In the genomic region with DNA sequence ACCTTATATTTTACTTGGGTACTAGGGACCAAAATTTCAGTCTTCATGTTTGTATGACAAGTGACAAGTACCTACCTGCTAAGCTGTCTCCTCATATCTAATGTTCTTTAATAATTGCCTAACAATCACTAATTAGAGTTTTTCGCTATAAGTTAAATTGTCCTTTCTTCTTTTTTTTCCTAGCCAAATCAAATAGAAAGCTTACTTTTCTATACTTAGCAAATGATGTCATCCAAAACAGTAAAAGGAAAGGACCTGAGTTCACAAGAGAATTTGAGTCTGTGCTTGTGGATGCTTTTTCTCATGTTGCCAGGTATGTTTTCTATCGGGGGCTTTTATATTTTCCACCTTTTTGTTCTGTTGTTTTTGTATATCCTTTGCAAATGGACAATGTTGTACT, we compare ENCODE assay signal across 32 mouse cellular contexts.
"Had no signal": no experiment of that assay in that cellular context is flagged by ENCODE, and none has a peak within 500 bp of the region (broad histone marks: within the 10 kb centered on the region; RNA-seq: fewer than 3 reads in every experiment).

No protein-coding gene starts in this region.

- H3K27me3 ChIP-seq: limb, embryonic 12.5 days; limb, embryonic 13.5 days; limb, embryonic 15.5 days; liver, embryonic 12.5 days; liver, embryonic 13.5 days; liver, embryonic 15.5 days; lung, embryonic 15.5 days; megakaryocyte, embryonic 14.5 days; midbrain, embryonic 12.5 days; midbrain, embryonic 13.5 days; midbrain, embryonic 15.5 days; neural tube, embryonic 12.5 days had no signal

- H3K4me2 ChIP-seq: limb, embryonic 12.5 days; limb, embryonic 13.5 days; limb, embryonic 15.5 days; liver, embryonic 11.5 days; liver, embryonic 15.5 days; lung, embryonic 14.5 days; lung, embryonic 15.5 days; midbrain, embryonic 11.5 days; midbrain, embryonic 12.5 days; midbrain, embryonic 13.5 days; midbrain, embryonic 15.5 days; neural tube, embryonic 12.5 days had no signal

- H3K9ac ChIP-seq: limb, embryonic 12.5 days; limb, embryonic 13.5 days; limb, embryonic 15.5 days; liver, embryonic 12.5 days; liver, embryonic 14.5 days; liver, embryonic 15.5 days; liver, postnatal 0 days; lung, embryonic 14.5 days; lung, embryonic 15.5 days; midbrain, embryonic 12.5 days; midbrain, embryonic 13.5 days; midbrain, embryonic 15.5 days; neural tube, embryonic 12.5 days had no signal

- H3K9me3 ChIP-seq: limb, embryonic 10.5 days; limb, embryonic 12.5 days; limb, embryonic 13.5 days; limb, embryonic 15.5 days; liver, embryonic 12.5 days; liver, embryonic 13.5 days; liver, embryonic 15.5 days; lung, embryonic 15.5 days; megakaryocyte, embryonic 14.5 days; midbrain, embryonic 10.5 days; midbrain, embryonic 12.5 days; midbrain, embryonic 13.5 days; midbrain, embryonic 15.5 days; neural tube, embryonic 12.5 days had no signal

- ATAC-seq: liver, embryonic 12.5 days; liver, postnatal 0 days; lung, postnatal 0 days; midbrain, embryonic 13.5 days; midbrain, embryonic 15.5 days; midbrain, embryonic 16.5 days had no signal

- DNase-seq: left cerebral cortex, postnatal 4 days; liver; liver, embryonic 13.5 days; liver, postnatal 0 days; lung, adult 18-20 months; lung, adult 2 months; lung, embryonic 14.5 days; lung, postnatal 10 days; lung, postnatal 14 days; lung, postnatal 36 days; lung, postnatal 4 days; midbrain, embryonic 14.5 days had no signal

- H3K4me3 ChIP-seq: limb, embryonic 10.5 days; limb, embryonic 12.5 days; limb, embryonic 13.5 days; limb, embryonic 15.5 days; liver, embryonic 12.5 days; liver, embryonic 13.5 days; liver, embryonic 15.5 days; lung, embryonic 15.5 days; megakaryocyte, embryonic 14.5 days; midbrain, embryonic 10.5 days; midbrain, embryonic 12.5 days; midbrain, embryonic 13.5 days; midbrain, embryonic 15.5 days; myocyte; neural tube, embryonic 12.5 days had no signal

- H3K27ac ChIP-seq: limb, embryonic 10.5 days; limb, embryonic 12.5 days; limb, embryonic 13.5 days; limb, embryonic 15.5 days; liver, embryonic 12.5 days; liver, embryonic 14.5 days; liver, embryonic 15.5 days; lung, embryonic 15.5 days; macrophage; midbrain, embryonic 10.5 days; midbrain, embryonic 12.5 days; midbrain, embryonic 13.5 days; midbrain, embryonic 15.5 days; neural tube, embryonic 12.5 days had no signal
